Mouse (Mus musculus) mouse embryonic stem cell (cell line): ENCODE results near the gene Tmem50b.

ENCODE experiments used
- in situ Hi-C, 2 experiments: fragments of 300-500 bp; cut with MboI; formaldehyde crosslinking; loops; 1 replicate in 1 of 2; 3 replicates in 1 of 2; pipeline ENCODE4 v1.14.3; 2019 to 2020; ENCODE audit warnings: low sequenced_read_pairs in 2 of 2, low pct_unique_long_range_greater_than_20kb in 1 of 2, mixed read lengths in 1 of 2; ENCODE audit not compliant: unreplicated experiment in 1 of 2

Gene Tmem50b

GRCm38 (mm10) chr16:91614552-91614951 is 17.0 kb upstream of the Tmem50b start:
- in situ Hi-C loops: no loop called here

GRCm38 (mm10) chr16:91612525-91612924 is 14.9 kb upstream of the Tmem50b start:
- in situ Hi-C loops: no loop called here

GRCm38 (mm10) chr16:91611248-91611647 is 13.6 kb upstream of the Tmem50b start:
- in situ Hi-C loops: no loop called here

- in situ Hi-C loops: no loop called here
These were observed 12.1 kb upstream of the Tmem50b start for GRCm38 (mm10) chr16:91609501-91610245.

GRCm38 (mm10) chr16:91606958-91607357 is 9.4 kb upstream of the Tmem50b start:
- in situ Hi-C loops: no loop called here

GRCm38 (mm10) chr16:91605156-91605555 is 7.6 kb upstream of the Tmem50b start:
- in situ Hi-C loops: no loop called here

- in situ Hi-C loops: no loop called here
These were observed 4.1 kb upstream of the Tmem50b start for GRCm38 (mm10) chr16:91601693-91602092.

GRCm38 (mm10) chr16:91601081-91601480 is 3.5 kb upstream of the Tmem50b start:
- in situ Hi-C loops: no loop called here

GRCm38 (mm10) chr16:91599242-91599641 is 1.6 kb upstream of the Tmem50b start:
- in situ Hi-C loops: no loop called here

- in situ Hi-C loops: no loop called here
These were observed 575 bp downstream of the Tmem50b start for GRCm38 (mm10) chr16:91596779-91597671.

GRCm38 (mm10) chr16:91596397-91596778 is 1.2 kb downstream of the Tmem50b start:
- in situ Hi-C loops: no loop called here

- in situ Hi-C loops: no loop called here
These were observed 2.5 kb downstream of the Tmem50b start for GRCm38 (mm10) chr16:91595076-91595475.

- in situ Hi-C loops: no loop called here
These were observed 4.3 kb downstream of the Tmem50b start for GRCm38 (mm10) chr16:91593262-91593661.

- in situ Hi-C loops: no loop called here
These were observed 5.4 kb downstream of the Tmem50b start for GRCm38 (mm10) chr16:91592162-91592561.

GRCm38 (mm10) chr16:91588703-91589102 is 8.9 kb downstream of the Tmem50b start:
- in situ Hi-C loops: loop anchor here (5.0 to 10.0 kb wide), 2 partner anchors 74 to 76 kb away; no protein-coding TSS in a partner anchor

GRCm38 (mm10) chr16:91587730-91588453 is 9.7 kb downstream of the Tmem50b start:
- in situ Hi-C loops: loop anchor here (5.0 to 10.0 kb wide), 2 partner anchors 73 to 76 kb away; no protein-coding TSS in a partner anchor

GRCm38 (mm10) chr16:91586244-91586643 is 11.4 kb downstream of the Tmem50b start:
- in situ Hi-C loops: loop anchor here (5.0 to 10.0 kb wide), 2 partner anchors 71 to 74 kb away; no protein-coding TSS in a partner anchor

GRCm38 (mm10) chr16:91585617-91586016 is 12.0 kb downstream of the Tmem50b start:
- in situ Hi-C loops: loop anchor here (5.0 to 10.0 kb wide), 2 partner anchors 71 to 73 kb away; no protein-coding TSS in a partner anchor

- in situ Hi-C loops: loop anchor here in 1 of 2 experiments (10.0 kb wide), 1 partner anchor 68 kb away; no protein-coding TSS in a partner anchor
These were observed 15.3 kb downstream of the Tmem50b start for GRCm38 (mm10) chr16:91582307-91582706.
